8 mouse cellular contexts compared by ENCODE assay signal in the genomic region with DNA sequence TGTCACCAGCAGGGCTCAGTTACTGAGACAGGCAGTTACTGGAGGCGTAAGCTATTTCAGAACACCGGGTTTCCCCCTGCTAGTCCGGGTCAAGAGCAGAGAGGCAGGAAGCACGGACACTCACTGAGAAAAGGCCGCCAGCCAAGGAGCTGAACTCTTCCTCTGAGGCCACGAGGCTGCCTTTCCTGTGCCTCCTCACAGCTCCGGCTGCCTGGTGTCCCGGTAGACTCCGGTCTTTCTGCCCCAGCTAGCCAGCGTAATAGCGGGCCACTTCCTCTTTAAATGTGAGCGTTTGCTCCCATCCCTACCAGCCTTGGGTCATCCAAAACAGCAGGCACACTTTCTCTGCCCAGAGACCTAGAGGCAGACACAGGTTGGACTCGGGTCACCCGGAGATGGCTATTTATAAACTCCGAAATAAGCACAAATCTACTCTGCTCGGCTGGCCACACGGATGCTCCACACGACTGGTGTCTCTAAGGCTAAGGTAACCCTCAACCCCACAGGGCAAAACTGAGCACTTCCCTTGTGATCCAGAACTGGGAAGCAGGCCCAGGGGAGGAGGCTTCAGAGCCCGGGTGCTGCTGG. TPM values are rescaled to one million over a fixed set of nuclear protein-coding genes. Genes with fewer than 3 reads are reported as not detected.
DNase-seq lines count a peak whose midpoint lies in the region; ATAC-seq lines count a peak whose summit lies in the region.

No protein-coding gene starts in this region.

- intact Hi-C loops in left cerebral cortex, postnatal 10 days (cut with DNase I), result no loop called here

- H3K4me1 ChIP-seq in embryonic facial prominence, embryonic 12.5 days, result peaks cover 15% of the 10 kb centered on the region
- peaks cover 45% of the 10 kb centered on the region for H3K4me1 ChIP-seq in heart, embryonic 15.5 days (replicated peaks)

- ATAC-seq in embryonic facial prominence, embryonic 12.5 days (ENCODE audit: insufficient number of reproducible peaks, insufficient read depth, low FRiP score, low TSS enrichment), result no peak
- 0 out of 2 replicates have a peak, but pooled peaks have one; percentile 12 for ATAC-seq in heart, embryonic 15.5 days (replicated peaks; ENCODE audit: insufficient number of reproducible peaks, insufficient read depth, low FRiP score, low read depth)
- no peak for ATAC-seq in activated CD4-positive, CD25-positive, alpha-beta regulatory T cell, adult 4 months

- no peak overlapping the region for H3K27ac ChIP-seq in embryonic facial prominence, embryonic 12.5 days
- peak overlapping the region; percentile 90 for H3K27ac ChIP-seq in heart, embryonic 15.5 days

- H3K9me3 ChIP-seq in embryonic facial prominence, embryonic 12.5 days, result no peaks in the 10 kb centered on the region
- no peaks in the 10 kb centered on the region for H3K9me3 ChIP-seq in heart, embryonic 15.5 days (replicated peaks)

- peak; percentile 7 to 77 for DNase-seq in left cerebral cortex, postnatal 10 days (ENCODE audit: extremely low spot score in 1 of 2, low spot score in 2 of 2)
- DNase-seq in left cerebral cortex, adult 8-10 months (ENCODE audit: low spot score in 2 of 2), result no peak
- DNase-seq in adrenal gland, postnatal 25 days, result peak; percentile 16
- peak; percentile 51 for DNase-seq in lung, postnatal 10 days
- peak; percentile 20 for DNase-seq in testis, postnatal 14 days (ENCODE audit: low spot score)

- H3K27me3 ChIP-seq in embryonic facial prominence, embryonic 12.5 days, result no peaks in the 10 kb centered on the region
- no peaks in the 10 kb centered on the region for H3K27me3 ChIP-seq in heart, embryonic 15.5 days

- no peak overlapping the region for H3K4me3 ChIP-seq in embryonic facial prominence, embryonic 12.5 days
- H3K4me3 ChIP-seq in heart, embryonic 15.5 days, result peak overlapping the region; percentile 57

- 0 out of 2 replicates have a peak overlapping the region, but pooled peaks have one; percentile 12 for H3K4me2 ChIP-seq in embryonic facial prominence, embryonic 12.5 days (replicated peaks)
- H3K4me2 ChIP-seq in heart, embryonic 15.5 days, result peak overlapping the region; percentile 66

- WGBS in embryonic facial prominence, embryonic 12.5 days, result 31% methylated on average over 19 of the region's 19 CpGs
- whole genome bisulfite sequencing in heart, embryonic 15.5 days, result 14% methylated on average over 19 of the region's 19 CpGs

- H3K36me3 ChIP-seq in embryonic facial prominence, embryonic 12.5 days, result no peaks in the 10 kb centered on the region
- no peaks in the 10 kb centered on the region for H3K36me3 ChIP-seq in heart, embryonic 15.5 days

- no peak overlapping the region for H3K9ac ChIP-seq in embryonic facial prominence, embryonic 12.5 days
- peak overlapping the region; percentile 43 for H3K9ac ChIP-seq in heart, embryonic 15.5 days

RNA-seq across cellular contexts. Expression of a gene that starts 1.7 kb away (rescaled TPM):
- total RNA-seq in left cerebral cortex, postnatal 10 days (2021), result under 1 TPM in 1 of 2 experiments, not detected in 1; 0.11 TPM
- total RNA-seq in left cerebral cortex, adult 8-10 months (2022), result under 1 TPM; 0.28 to 0.58 (median 0.40) TPM
- 0.36 TPM in 1 of 2 replicates, not detected in the other for total RNA-seq in adrenal gland, postnatal 25 days (2021)
- 0.37 and 0.47 TPM in 2 replicates for polyA plus RNA-seq in embryonic facial prominence, embryonic 12.5 days (2016; fragmentation: Nextera tagmentation; extraction: Ambion mirVana)
- polyA plus RNA-seq in heart, embryonic 15.5 days (2015; fragmentation: Nextera tagmentation; extraction: Ambion mirVana), result 11.1 and 11.3 TPM in 2 replicates
- not detected for polyA plus RNA-seq in activated CD4-positive, CD25-positive, alpha-beta regulatory T cell, adult 4 months (2017; shearing (Covaris generic))

Comparison
In these comparisons a context has a peak if more than half of its experiments do, and no peak if none do; other contexts are left out.
1. DNase-seq: peak in left cerebral cortex, postnatal 10 days (2 of 2), adrenal gland, postnatal 25 days (single experiment), lung, postnatal 10 days (single experiment) and testis, postnatal 14 days (single experiment); none in left cerebral cortex, adult 8-10 months (0 of 2).